Mouse (Mus musculus): Measurements from ENCODE around the gene Mrvi1.

The Mrvi1 gene

DNA sequence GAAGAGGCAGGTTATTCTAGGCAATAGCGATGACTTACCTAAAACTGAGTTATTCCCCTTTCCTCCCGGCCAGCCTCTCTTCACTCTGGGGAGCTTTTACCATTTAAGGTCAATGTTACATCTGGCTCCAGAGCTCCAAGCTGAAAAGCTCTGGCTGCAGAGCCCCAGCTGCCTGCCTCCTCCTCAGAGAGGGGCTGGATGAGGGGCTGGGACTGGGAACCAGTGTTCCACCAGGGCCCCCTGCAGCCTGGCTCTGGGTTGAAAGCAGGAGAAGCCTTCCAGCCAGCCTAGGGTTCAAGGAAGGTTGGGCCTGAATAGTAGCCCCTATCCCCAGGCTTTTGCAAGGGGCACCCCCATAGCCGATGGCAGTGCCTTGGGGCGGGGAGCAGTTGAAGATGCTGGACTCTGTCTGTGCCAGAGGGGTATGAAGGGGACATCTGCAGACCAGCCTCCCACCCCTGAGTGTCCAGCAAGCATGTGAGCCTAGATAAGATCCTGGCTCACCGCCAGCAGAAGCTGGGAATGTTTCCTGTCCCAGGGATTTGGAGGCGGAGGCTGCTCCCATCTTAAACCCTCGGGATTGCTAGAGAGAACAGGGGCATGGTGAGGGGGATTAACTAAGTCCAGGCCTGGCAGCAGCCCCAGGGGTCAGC is at the start of gene Mrvi1:
Mrvi1 (minus strand) TSS at position 409 of the 653 bp plus-strand sequence.
- peak; percentile 64 for DNase-seq (ENCODE audit: low spot score)

DNA sequence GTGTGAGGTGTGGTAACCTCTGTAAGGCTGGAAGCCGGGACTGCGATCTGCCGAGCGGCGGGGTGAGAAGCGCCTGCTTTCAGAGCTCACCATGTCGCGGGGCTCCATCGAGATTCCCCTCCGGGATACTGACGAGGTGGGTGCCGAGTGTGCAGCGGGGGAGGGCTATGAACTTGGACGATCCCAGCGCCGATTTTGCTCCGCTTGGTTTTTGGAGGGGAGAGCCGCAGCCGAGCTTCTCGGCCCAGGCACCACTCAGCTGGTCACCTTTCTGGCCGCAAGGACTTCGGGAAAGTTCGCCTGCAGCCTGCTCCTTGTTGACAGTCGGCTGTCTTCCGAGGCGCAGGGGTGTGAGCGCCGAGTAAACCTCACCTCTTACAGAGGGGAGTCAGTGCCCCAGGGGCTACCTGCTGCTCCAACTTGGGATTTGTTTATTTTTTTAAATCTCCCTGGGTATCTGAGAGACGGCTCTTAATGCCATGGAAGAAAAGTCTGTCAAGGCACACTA is 46.8 kb upstream of the Mrvi1 start:
- DNase-seq (ENCODE audit: low spot score): no peak

DNA sequence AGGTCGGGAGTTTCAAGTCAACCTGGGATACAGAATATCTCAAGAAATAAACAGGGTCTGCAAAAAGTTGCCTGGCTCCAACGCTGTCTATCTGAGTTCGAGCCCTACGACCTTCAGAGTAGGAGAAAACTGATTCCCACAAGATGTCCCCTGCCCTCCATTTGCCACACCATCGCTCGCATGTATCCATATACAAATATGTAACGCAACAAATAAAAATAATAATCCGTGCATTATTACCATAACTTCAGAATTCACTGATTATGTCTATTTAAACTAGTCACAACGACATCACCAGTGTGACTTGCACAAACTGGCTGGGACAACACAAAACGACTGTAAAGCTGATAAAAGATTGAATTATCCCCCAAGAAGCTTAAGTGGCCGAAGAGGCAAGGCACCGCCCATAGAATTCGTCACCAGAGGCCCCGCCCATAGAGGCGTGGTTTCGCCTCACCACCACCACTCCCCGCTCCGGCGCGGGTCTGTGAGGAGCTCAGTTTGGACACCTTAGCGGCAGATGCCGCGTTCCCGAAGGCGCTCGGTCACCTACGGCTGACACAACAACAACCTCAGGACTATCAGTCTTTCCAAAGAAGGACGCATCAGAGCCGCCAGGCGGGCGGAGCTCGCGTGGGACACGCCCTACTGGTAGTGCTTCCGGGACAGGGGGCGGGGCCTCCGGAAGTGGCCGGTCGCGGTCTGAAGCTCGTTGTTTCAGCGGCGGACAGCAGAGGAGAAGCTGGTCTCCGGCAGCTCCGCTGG is 46.2 kb upstream of the Mrvi1 start, which contains the start of gene Ctr9:
Ctr9 (plus strand) TSS at position 671 of the 765 bp plus-strand sequence.
- peak; percentile 93 for DNase-seq (ENCODE audit: low spot score)

DNA sequence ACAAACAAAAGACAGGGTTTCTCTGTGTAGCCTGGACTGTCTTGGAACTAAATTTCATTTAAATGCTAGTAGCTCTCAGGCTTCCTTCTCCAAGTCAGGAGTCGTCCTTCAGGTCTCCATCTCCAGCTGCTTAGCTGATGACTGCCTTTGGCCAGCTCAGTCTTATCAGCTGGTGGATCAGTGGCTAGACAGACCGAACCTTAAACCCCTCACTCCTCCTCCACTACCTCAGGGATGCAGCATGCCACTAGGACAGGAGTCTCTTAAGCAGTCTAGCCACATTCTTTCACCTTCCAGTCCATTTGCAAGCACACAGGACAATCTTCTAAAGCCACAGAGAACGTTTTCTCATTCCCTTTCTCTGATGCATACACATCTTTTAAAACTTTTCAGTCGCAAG is 42.7 kb upstream of the Mrvi1 start:
- DNase-seq (ENCODE audit: low spot score): no peak

DNA sequence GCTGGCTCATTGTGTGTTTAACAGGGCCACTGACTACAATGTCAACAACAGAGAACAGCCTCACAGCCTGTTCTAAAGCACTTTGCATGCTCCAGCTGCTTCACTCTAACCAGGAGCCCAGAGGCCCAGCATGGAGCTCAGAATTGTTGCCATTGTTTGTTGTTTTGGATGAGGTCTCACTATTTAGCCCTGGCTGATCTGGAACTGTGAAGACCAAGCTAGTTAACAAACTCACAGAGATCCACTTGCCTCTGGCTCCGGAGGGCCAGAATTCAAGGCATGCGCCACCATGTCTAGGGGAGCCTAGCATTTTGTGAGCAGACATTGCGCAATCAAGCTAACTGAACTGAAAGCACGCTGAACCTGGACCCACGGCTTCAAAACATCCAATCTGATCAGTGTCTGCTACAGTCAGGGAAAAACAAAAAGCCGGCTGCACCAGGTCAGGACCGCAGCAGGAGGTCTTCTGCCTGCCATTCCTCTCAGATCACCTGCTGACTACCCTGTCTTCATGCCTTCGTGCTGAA is 41.9 kb upstream of the Mrvi1 start:
- no peak for DNase-seq (ENCODE audit: low spot score)

DNA sequence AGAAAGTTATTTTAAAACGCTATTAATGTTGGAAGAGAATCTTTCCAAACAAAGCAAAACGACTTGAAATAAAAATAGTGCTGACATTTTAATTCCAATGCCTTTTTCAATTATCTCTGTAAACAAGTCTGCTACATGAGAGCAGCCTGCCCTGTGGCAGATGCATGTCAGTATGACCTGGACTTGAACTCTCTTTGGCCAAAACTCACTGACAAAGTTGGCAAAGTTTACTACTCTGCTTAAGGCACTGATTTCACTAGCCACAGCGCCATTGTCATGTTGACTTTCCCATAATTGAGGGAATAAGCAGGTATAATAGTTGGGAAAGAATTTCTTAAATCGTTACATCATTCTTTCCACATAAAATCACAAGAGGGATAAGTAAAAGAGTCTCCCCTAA is 38.6 kb upstream of the Mrvi1 start:
- peak; percentile 40 for DNase-seq (ENCODE audit: low spot score)

DNA sequence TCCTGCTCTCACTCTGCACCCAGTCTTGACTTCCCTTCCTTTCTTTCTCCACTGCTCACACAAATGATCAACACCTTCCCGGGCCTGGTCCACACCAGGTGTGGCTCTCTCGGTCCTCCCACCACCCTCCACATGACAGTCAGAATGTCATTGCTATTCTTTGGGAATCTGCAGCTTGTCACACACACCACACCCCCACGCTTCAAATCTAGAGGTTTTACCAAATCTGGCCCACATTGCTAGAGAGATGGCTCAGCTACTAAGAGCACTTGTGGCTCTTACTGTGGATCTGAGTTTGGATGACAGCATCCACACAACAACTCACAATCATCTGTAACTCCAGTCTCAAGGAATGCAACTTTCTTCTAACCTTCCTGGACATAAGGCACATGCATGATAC is 34.7 kb upstream of the Mrvi1 start:
- DNase-seq (ENCODE audit: low spot score): no peak

DNA sequence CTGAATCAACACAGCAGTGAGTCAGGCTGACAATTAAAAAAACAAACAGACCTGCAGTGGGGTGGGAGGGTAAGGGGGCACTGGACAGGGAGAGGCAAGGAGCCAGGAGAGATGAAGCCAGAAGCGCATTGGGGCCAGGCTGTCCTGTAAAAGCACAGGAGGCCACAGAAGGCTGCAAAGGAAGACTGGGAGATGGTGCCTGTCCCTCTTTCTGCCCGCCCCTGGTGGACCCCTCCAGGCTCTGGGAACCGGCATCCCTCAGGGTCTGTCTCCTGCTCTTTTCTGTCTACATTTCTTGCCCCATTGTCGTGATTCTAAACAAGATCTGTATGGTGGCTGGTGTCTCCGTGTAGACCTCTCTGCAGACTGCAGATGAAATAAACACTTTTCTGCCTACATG is 33.5 kb upstream of the Mrvi1 start:
- no peak for DNase-seq (ENCODE audit: low spot score)

DNA sequence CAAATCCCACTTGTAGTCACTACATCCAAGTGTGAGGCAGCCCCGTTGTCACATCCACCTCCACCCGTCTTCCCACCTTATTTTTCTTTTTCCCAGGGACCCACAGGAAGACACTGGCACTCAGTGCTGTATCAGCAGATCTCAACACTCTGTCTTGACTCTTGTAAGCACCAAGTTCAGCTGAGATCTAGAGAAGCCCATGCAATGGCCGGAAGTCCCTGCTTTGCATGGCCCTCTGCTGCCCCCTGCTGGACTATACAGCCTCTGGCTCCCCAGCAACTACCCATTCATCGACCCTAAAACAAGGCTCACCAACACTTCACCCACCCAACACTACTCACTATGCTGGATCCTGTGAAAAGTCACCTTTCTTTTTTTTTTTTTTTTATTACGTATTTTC is 32.6 kb upstream of the Mrvi1 start:
- peak; percentile 83 for DNase-seq (ENCODE audit: low spot score)

DNA sequence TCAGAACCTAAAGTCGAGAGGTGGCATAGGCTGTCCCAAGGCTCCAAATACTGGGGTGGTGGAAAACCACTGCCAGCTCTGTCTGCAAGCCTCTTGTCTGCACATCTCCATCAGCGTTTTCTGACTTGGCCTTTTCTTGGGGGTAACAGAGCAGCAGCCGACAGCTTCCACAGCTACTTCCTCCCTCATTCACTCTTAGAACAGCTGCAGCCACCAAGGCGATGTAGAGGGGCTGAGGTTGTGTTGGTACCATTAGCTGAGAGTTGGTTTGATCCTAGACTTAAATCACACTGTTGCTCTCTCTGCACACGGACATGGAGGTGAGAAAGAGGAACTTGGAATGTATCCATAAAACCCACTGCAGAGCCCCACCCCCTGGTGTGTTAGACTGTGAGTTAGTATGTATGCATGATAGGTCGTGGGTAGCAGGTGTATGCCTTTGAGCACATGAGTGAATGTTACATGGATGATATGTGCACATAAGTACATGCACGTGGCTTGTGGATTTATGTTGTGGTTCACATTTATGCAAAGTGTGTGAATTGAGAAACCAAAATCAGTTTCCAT is 31.9 kb upstream of the Mrvi1 start:
- no peak for DNase-seq (ENCODE audit: low spot score)

DNA sequence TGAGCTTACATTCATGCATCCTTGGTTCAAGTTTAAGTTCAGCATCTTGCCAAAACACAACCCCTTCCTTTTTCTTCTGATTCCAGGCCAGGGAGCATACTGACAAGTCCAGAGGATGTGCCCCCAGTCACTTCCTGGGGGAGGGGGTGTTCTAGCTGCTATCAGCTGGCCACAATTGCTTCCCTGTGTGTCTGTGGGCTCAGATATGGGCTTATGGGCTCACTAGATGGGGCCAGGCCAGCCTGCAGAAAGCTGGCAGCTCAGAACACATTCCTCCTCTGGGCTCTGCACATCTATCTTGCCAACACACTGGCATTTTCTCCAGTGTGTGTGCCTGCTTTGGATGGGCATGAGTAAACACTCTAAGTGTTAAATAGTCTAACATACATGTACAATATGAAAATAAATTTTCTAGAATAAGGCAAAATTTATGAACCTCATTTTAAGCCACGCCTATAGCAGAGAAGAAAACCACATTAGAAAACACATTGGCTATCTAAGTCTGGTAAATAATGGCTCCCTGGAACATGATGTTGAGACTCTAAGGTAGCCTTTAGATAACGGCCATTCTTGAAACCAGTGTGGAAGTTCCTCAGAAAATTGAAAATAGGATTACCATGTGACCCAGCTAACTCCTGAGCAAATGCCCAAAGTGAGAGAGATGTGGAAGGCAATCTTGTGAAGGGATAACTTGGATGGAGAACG is 22.0 kb upstream of the Mrvi1 start:
- no peak for DNase-seq (ENCODE audit: low spot score)

DNA sequence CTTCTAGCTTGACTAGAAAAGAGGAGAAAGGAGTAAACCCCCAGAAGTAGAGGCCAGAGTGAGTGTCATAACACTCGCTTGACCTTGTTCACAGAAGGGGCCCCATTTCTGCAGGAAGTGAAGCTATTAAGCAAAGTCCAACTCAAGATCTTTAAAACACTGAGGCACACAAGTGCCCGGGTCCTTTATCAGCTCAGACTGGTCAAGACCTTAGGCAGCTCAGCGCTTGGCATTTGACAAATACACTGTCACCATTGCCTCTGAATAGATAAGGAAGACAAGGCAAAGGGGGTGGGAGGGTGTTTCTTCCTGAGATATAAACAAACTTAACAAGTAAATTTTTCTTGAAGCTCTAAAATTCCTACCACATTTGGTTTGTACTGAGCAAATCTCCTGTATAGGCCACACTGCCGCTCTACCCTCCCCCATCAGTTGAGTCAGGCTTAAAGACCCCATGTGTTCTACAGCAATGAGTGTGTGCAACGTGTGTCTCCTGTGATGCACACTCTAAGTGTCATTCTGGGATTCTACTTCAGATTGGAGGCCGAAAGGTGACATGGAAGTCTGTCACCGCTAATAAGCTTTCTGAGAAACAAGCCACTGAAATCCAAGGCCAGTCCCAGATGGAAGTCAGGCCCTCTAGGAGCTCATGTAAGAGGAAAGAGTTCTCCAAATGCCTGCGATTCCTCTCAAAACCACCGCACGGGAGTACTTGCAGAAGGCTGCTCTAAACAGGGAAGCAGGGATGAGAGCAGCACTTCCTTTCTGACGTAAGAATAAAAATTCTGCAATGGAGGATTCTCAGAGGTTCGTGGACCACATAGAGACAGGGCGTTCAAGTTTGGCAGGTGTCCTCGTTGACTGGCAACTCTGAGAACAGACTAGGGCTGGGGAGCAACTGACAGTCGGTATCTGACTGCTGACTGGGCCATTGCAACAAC is 16.9 kb upstream of the Mrvi1 start:
- DNase-seq (ENCODE audit: low spot score): no peak

DNA sequence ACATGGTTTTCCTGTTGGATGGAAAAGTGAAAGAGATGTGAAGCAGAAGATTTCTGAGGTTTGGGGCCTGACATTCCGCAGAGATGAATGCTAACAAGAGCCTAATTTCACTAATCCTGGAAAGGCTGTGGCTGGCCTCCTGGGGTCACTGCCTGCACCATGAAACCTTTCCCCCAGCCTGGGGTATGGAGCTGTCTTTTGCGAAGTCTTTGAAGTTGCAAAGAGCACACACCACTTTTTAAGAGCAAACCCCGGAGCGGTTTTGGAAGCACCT is 8.9 kb upstream of the Mrvi1 start:
- DNase-seq (ENCODE audit: low spot score): no peak

DNA sequence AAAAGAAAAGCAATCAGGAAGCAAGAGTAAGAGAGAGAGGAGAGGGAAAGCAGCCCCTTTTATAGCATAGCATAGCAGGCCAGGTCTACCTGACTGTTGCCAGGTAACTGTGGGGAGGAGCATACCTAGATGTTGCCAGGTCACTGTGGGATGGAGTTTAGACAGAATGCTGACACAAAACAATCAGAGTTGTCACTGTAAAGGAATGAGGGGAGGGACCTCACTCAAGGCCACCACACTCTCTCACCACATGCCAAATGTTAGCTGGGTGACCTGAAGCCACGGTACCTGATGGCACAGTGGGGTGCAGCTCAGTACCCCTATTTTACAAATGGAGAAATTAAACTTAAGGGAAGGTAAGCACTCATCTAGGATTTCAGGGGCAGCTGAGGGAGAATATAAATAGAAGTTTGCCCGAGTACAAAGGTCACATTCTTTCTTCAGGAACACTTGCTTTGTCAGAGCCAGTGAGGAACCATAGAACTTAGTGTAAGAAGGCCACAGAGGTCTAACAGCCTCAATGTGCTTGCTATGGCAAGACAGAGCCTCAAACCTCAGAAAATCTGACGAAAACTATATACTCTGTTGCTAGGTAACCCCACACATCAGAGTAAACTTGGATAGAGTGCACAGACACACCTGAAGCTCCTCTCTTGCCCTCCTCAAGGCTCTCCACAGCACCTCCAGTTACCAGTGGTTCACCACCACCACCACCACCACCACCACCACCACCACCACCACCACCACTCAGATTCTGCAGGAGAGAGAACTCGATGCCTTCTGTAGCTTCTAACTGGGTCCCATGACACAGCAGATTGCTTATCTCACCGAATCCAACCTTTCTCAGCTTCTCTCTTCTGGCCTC is 8.3 kb upstream of the Mrvi1 start:
- no peak for DNase-seq (ENCODE audit: low spot score)

DNA sequence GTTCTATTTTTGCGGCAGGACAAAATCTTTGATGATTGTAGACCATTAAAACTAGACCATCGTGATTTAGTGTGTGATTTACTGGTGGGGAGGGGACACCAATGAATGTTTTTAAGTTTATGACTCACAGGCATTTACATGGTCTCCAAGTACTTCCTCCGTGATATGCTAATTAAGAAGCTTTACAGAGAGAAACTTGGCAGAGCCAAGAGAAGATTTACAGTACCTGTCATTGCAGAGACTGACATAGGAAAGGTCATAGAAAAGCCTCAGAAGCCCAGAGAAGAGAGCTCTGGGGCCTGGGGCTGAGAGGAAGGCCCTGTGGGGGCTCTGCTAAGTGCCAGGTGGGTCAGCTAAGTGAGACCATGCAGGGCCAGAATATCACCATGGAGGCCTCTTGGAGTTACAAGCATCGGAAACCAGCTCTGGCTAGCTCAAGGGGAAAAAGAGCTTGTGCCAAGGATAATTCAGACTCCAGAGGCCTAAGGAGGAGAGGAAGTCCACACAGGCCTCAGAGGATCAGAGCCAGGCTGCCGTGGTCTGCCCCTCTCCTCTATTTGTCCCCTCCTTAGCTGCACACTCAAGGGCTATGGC is 7.1 kb upstream of the Mrvi1 start:
- no peak for DNase-seq (ENCODE audit: low spot score)

DNA sequence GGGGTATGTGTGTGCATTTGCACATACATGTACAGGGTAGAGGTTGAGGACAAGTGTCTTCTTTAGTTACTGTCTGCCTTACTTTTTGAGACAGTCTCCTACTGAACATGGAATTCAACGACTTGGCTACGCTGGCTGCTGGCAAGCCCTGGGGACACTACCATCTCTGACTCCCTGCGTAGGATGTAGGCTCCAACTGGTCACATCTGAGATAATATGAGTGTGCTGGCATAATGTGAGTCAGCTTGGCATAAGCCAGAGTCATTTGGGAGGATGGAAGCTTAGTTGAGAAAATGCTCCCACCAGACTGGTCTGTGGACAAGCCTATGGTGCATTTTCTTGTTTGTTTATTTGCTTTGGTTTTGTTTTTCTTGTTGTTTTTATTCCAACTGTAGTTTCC is 5.8 kb upstream of the Mrvi1 start:
- no peak for DNase-seq (ENCODE audit: low spot score)

DNA sequence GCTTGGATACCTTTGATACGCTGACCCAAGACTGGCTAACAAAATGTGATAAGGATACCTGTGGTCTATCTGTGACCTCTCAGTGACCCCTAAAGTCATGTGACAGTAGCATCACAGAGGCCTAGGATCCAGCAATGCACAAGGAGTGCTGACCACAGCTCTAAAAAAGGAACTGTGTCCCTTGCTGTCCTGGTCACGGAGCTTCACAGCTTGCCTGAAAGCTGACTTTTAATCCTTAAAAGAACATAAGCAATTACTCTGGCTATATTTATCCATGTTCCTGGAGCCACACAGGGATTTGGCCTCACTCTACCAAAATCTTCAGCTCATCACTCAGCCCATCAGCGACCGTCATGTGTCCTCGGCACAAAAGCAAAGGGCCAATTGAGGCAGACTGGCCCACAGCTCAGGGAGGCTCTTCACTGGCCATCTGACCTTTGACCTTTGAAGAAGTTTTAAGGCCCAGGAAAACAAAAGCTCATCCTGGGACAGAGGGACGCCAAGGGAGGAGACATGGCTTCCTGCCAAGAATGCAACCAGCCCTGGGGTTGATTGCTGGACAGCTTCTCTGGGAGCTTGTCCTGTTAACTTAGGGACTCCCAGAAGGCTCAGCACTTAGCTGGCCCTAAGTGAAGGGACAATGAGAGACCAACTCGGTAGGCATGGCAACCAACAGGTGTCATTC is 3.5 kb upstream of the Mrvi1 start:
- no peak for DNase-seq (ENCODE audit: low spot score)

DNA sequence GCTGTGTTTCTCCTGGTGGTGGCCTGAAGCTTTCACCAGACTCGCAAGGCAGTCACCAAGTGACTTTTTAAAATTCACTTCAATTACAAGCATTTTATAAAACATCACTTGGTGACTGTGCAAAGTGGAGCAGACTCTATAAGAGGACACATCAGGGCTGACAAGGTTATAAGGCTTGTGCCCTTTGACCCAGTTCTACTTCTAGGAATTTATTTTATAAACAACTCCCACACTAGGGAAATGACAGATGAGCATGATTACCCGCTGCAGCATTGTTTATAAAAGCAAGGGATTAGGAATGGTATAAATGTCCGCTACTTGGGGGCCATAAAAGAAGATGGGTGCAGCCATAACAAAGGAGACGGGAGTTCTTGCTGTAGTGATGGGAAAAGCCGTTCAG is 1.4 kb upstream of the Mrvi1 start:
- no peak for DNase-seq (ENCODE audit: low spot score)

DNA sequence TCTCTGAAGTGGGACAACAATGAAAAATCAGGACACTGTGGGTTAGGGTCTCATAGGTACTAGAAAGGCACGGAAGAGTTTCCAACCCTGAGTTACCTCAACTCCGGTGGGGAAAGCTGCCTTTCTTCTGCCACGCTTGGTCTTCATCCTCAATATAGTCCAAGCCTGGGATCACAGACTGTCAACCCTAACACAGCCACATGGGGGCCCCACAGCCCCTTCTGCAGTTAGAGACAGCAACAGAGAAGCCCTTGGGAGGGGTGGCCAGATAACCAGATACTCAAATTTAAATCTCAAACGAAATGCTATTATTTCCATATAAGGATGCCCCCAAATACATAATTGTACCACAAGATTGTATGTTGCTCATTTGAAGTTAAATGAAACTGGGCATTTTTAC is 503 bp upstream of the Mrvi1 start:
- DNase-seq (ENCODE audit: low spot score): peak; percentile 53
